Comparison of ENCODE assay signal across 8 mouse cellular contexts in genomic region chr13:8871314-8871962, GRCm38 (mm10). TPM values are rescaled to one million over a fixed set of nuclear protein-coding genes. Genes with fewer than 3 reads are reported as not detected.
DNase-seq lines count a peak whose midpoint lies in the region; ATAC-seq and TF ChIP-seq lines count a peak whose summit lies in the region.

Gene Wdr37 (minus strand): TSS chr13:8871909.

- peak within 1 kb of the TSS; percentile 91 for H3K27ac ChIP-seq in ES-E14 (ENCODE audit: insufficient read depth, low read depth, low read length, poor library complexity, severe bottlenecking)
- peak within 1 kb of the TSS; percentile 94 for H3K27ac ChIP-seq in bone marrow, adult 2 months (ENCODE audit: control insufficient read depth, insufficient read depth, low read depth, low read length, poor library complexity)
- H3K27ac ChIP-seq in heart, embryonic 13.5 days (replicated peaks) = peak within 1 kb of the TSS; percentile 99
- peak within 1 kb of the TSS; percentile 98 for H3K27ac ChIP-seq in liver, embryonic 15.5 days (replicated peaks)

- peaks cover 2% of the 10 kb centered on the region; the same call in 1 of the 2 replicates for H3K36me3 ChIP-seq in ES-E14 (ENCODE audit: control insufficient read depth, insufficient read depth, low read length, poor library complexity, severe bottlenecking)
- H3K36me3 ChIP-seq in heart, embryonic 13.5 days = peaks cover 10% of the 10 kb centered on the region; the same call in 1 of the 2 replicates
- no peaks in the 10 kb centered on the region for H3K36me3 ChIP-seq in liver, embryonic 15.5 days (replicated peaks)

- H3K4me2 ChIP-seq in heart, embryonic 13.5 days = peak within 1 kb of the TSS; percentile 84
- H3K4me2 ChIP-seq in liver, embryonic 15.5 days = peak within 1 kb of the TSS; percentile 77

- H3K4me1 ChIP-seq in ES-E14 (ENCODE audit: control insufficient read depth in 2 of 2, insufficient read depth in 2 of 2, low read length in 2 of 2, poor library complexity in 1 of 2) = peaks cover 0 to 6% of the 10 kb centered on the region in 2 experiments; a peak in 1 of 4 replicates
- no peaks in the 10 kb centered on the region; the same call in 1 of the 2 replicates for H3K4me1 ChIP-seq in bone marrow, adult 2 months (ENCODE audit: control insufficient read depth, insufficient read depth, low read length)
- H3K4me1 ChIP-seq in heart, embryonic 13.5 days = peaks cover 17% of the 10 kb centered on the region
- H3K4me1 ChIP-seq in liver, embryonic 15.5 days (replicated peaks) = peaks cover 22% of the 10 kb centered on the region

- TF ChIP-seq POLR2A in bone marrow, adult 2 months (IDR thresholded peaks at IDR 0.05; ENCODE audit: borderline replicate concordance, control insufficient read depth, low read depth, low read length) = no peak

- no peak for DNase-seq in ES-E14 (ENCODE audit: low read depth, low spot score)
- peak; percentile 68 for DNase-seq in layer of hippocampus, adult 11-12 months (ENCODE audit: low spot score)
- peak; percentile 39 for DNase-seq in retina, adult 2 months (ENCODE audit: low read depth, low spot score)
- no peak for DNase-seq in thymus, postnatal 4 days

- H3K4me3 ChIP-seq in ES-E14 (ENCODE audit: insufficient read depth in 1 of 2, low read depth in 1 of 2, low read length in 2 of 2, poor library complexity in 1 of 2, severe bottlenecking in 1 of 2) = peak within 1 kb of the TSS; percentile 85 to 95
- H3K4me3 ChIP-seq in bone marrow, adult 2 months (replicated peaks; ENCODE audit: control insufficient read depth, low read depth, low read length) = peak within 1 kb of the TSS; percentile 91
- peak within 1 kb of the TSS; percentile 95 for H3K4me3 ChIP-seq in heart, embryonic 13.5 days
- H3K4me3 ChIP-seq in liver, embryonic 15.5 days (replicated peaks) = peak within 1 kb of the TSS; percentile 94

- H3K27me3 ChIP-seq in heart, embryonic 13.5 days (replicated peaks) = no peaks in the 10 kb centered on the region
- no peaks in the 10 kb centered on the region for H3K27me3 ChIP-seq in liver, embryonic 15.5 days

- H3K9me3 ChIP-seq in ES-E14 (ENCODE audit: control insufficient read depth, insufficient read depth, low read depth, low read length) = no peaks in the 10 kb centered on the region
- no peaks in the 10 kb centered on the region for H3K9me3 ChIP-seq in heart, embryonic 13.5 days
- no peaks in the 10 kb centered on the region for H3K9me3 ChIP-seq in liver, embryonic 15.5 days (replicated peaks)

- H3K9ac ChIP-seq in ES-E14 (ENCODE audit: insufficient read depth, low read depth, low read length, poor library complexity, severe bottlenecking) = peak within 1 kb of the TSS; percentile 93
- H3K9ac ChIP-seq in heart, embryonic 13.5 days = peak within 1 kb of the TSS; percentile 93
- H3K9ac ChIP-seq in liver, embryonic 15.5 days = peak within 1 kb of the TSS; percentile 93

- in situ Hi-C loops in ES-E14 (cut with MboI; ENCODE audit: low sequenced_read_pairs in 2 of 2, unreplicated experiment in 2 of 2) = no loop called here

- no peak for TF ChIP-seq CTCF in bone marrow, adult 2 months (IDR thresholded peaks at IDR 0.05; ENCODE audit: control insufficient read depth, insufficient read depth, low read length)

- WGBS in bone marrow, adult 2 months = 2% methylated on average over 18 of the region's 18 CpGs
- under 1% methylated on average over 18 of the region's 18 CpGs for WGBS in heart, embryonic 13.5 days
- WGBS in liver, embryonic 15.5 days (ENCODE audit: insufficient replicate concordance) = under 1% methylated on average over 18 of the region's 18 CpGs

- peak; percentile 65 for ATAC-seq in erythroid progenitor cell, adult 5-6 weeks (replicated peaks; ENCODE audit: low FRiP score, poor library complexity, severe bottlenecking)
- no peak for ATAC-seq in heart, embryonic 13.5 days (ENCODE audit: extremely low read depth, insufficient number of reproducible peaks, low FRiP score, low TSS enrichment)
- ATAC-seq in liver, embryonic 15.5 days (ENCODE audit: insufficient read depth) = peak; percentile 82

TF ChIP-seq in ES-E14, 5 proteins besides CTCF, POLR2A, EP300 and RAD21:
- no peak for TF ChIP-seq ZNF384 (IDR thresholded peaks at IDR 0.05; ENCODE audit: low read depth, low read length)
- TF ChIP-seq ZC3H11A (IDR thresholded peaks at IDR 0.05; ENCODE audit: borderline replicate concordance, low read depth, low read length) = no peak
- TF ChIP-seq HCFC1 (IDR thresholded peaks at IDR 0.05; ENCODE audit: borderline replicate concordance, insufficient read depth, low read length) = no peak

RNA-seq across cellular contexts. Expression of gene Wdr37, which starts in this region (rescaled TPM):
- total RNA-seq in ES-E14 (2012; rRNA removed) = 15.4 and 16.8 TPM in 2 replicates
- polyA plus RNA-seq in bone marrow, adult 2 months (2011; ENCODE audit: insufficient read depth, insufficient read length, low replicate concordance, missing spikeins) = 8.1 and 14.8 TPM in 2 replicates
- 42.5 and 62.9 TPM in 2 replicates for total RNA-seq in erythroid progenitor cell, adult 5-6 weeks (2015; ENCODE audit: low replicate concordance)
- total RNA-seq in erythroid progenitor cell, adult 5-6 weeks (2017; ENCODE audit: low replicate concordance) = 36.3 and 43.9 TPM in 2 replicates
- 15.4 and 15.6 TPM in 2 replicates for polyA plus RNA-seq in heart, embryonic 13.5 days (2015; fragmentation: Nextera tagmentation; extraction: Ambion mirVana)
- polyA plus RNA-seq in liver, embryonic 15.5 days (2015; fragmentation: Nextera tagmentation; extraction: Ambion mirVana) = 7.0 and 7.2 TPM in 2 replicates

Comparison
In these comparisons a context has a peak if more than half of its experiments do, and no peak if none do; other contexts are left out.
1. DNase-seq: peak in layer of hippocampus, adult 11-12 months (single experiment) and retina, adult 2 months (single experiment); none in ES-E14 (single experiment) and thymus, postnatal 4 days (single experiment).
2. Peak in every context shown above with its lines, with median percentiles within 50 percentile points of each other: H3K27ac ChIP-seq, H3K4me3 ChIP-seq and H3K9ac ChIP-seq.